Mouse (Mus musculus) liver, embryonic 15.5 days (tissue): ENCODE results near the gene Atg14. TPM values are rescaled to one million over a fixed set of nuclear protein-coding genes. Genes with fewer than 3 reads are reported as not detected.
"Not testable (repeated sequence)": the region's sequence is repeated elsewhere in the genome, so short reads cannot be mapped to it uniquely, and the experiment has no call there.

Experiments used
- ATAC-seq: fragments of 200-750 bp; cut with Nextera tagmentation; 2 replicates; pipeline ENCODE4 v1.8.0; 2017; ENCODE audit warnings: moderate number of reproducible peaks, mild to moderate bottlenecking, moderate library complexity; ENCODE audit not compliant: insufficient read depth
- H3K27ac ChIP-seq: fragments of 300-500 bp; sonication (generic); replicated peaks from 2 replicates; pipeline ENCODE4 v1.5.1; 2015; ENCODE audit warnings: mild to moderate bottlenecking, inconsistent platforms
- H3K27me3 ChIP-seq: fragments of 300-500 bp; sonication (generic); 2 replicates; pipeline ENCODE4 v1.6.1; 2015; ENCODE audit warnings: mild to moderate bottlenecking, inconsistent platforms
- H3K36me3 ChIP-seq: fragments of 300-500 bp; sonication (generic); replicated peaks from 2 replicates; pipeline ENCODE4 v1.6.1; 2015; ENCODE audit warnings: moderate library complexity, mild to moderate bottlenecking, inconsistent platforms
- H3K4me1 ChIP-seq: fragments of 300-500 bp; sonication (generic); replicated peaks from 2 replicates; pipeline ENCODE4 v1.6.1; 2015; ENCODE audit warnings: inconsistent platforms
- H3K4me2 ChIP-seq: fragments of 300-500 bp; sonication (generic); 2 replicates; pipeline ENCODE4 v1.6.1; 2015; ENCODE audit warnings: moderate library complexity, mild to moderate bottlenecking, inconsistent platforms
- H3K4me3 ChIP-seq: fragments of 300-500 bp; sonication (generic); replicated peaks from 2 replicates; pipeline ENCODE4 v1.5.1; 2015; ENCODE audit warnings: mild to moderate bottlenecking, inconsistent platforms
- H3K9ac ChIP-seq: fragments of 300-500 bp; sonication (generic); 2 replicates; pipeline ENCODE4 v1.6.1; 2015; ENCODE audit warnings: moderate library complexity, mild to moderate bottlenecking, inconsistent platforms
- H3K9me3 ChIP-seq: fragments of 300-500 bp; sonication (generic); replicated peaks from 2 replicates; pipeline ENCODE4 v1.6.1; 2016; ENCODE audit warnings: inconsistent platforms
- WGBS: fragments of 180-500 bp; shearing (Covaris S2); methylation state at CpG from one replicate; pipeline ENCODE4 v1.1.7; 2015; ENCODE audit warnings: mixed read lengths; ENCODE audit not compliant: insufficient replicate concordance; 5-methylcytosine and 5-hydroxymethylcytosine counted together
- polyA plus RNA-seq: library from polyadenylated mRNA; unstranded; fragments of >200 nt; fragmentation: Nextera tagmentation; extraction: Ambion mirVana; gene quantifications from 2 replicates; pipeline ENCODE4 v1.2.1, GENCODE M21; 2015

Atg14 gene
- polyA plus RNA-seq: 7.4 and 8.9 TPM in 2 replicates

- H3K27ac ChIP-seq, H3K9ac ChIP-seq, H3K9me3 ChIP-seq, H3K27me3 ChIP-seq, ATAC-seq, H3K4me3 ChIP-seq, H3K4me2 ChIP-seq, H3K36me3 ChIP-seq: not testable (repeated sequence)
- WGBS: 79% methylated on average over 11 of the region's 11 CpGs
- H3K4me1 ChIP-seq: peaks cover 28% of the 10 kb centered on the region
Measured at GRCm38 (mm10) chr14:47570549-47570948, at the start of gene Atg14. Gene Atg14 (minus strand): TSS chr14:47570649.

GRCm38 (mm10) chr14:47618891-47619290 is 48.4 kb upstream of the Atg14 start:
- 64% methylated on average over 5 of the region's 5 CpGs for WGBS
- Histone ChIP-seq H3K4me1 (no peaks in the 10 kb centered on the region), H3K36me3 (no peaks in the 10 kb centered on the region), H3K9me3 (no peaks in the 10 kb centered on the region), H3K27ac (no peak overlapping the region), H3K27me3 (peaks cover 4% of the 10 kb centered on the region; the same call in 1 of the 2 replicates), H3K4me2 (no peak overlapping the region), H3K9ac (no peak overlapping the region), H3K4me3 (no peak overlapping the region)
- no peak for ATAC-seq

- Histone ChIP-seq H3K27ac (no peak overlapping the region), H3K36me3 (no peaks in the 10 kb centered on the region), H3K27me3 (peaks cover 4% of the 10 kb centered on the region; the same call in 1 of the 2 replicates), H3K4me3 (no peak overlapping the region), H3K4me1 (no peaks in the 10 kb centered on the region), H3K4me2 (no peak overlapping the region), H3K9me3 (no peaks in the 10 kb centered on the region), H3K9ac (no peak overlapping the region)
- no peak for ATAC-seq
- WGBS: 62% methylated on average over 7 of the region's 7 CpGs
Measured at GRCm38 (mm10) chr14:47613254-47613653, 42.8 kb upstream of the Atg14 start.

- no peak for ATAC-seq
- Histone ChIP-seq H3K4me1 (peaks cover 9% of the 10 kb centered on the region; the same call in 1 of the 2 replicates), H3K4me3 (no peak overlapping the region), H3K36me3 (no peaks in the 10 kb centered on the region), H3K27ac (no peak overlapping the region), H3K27me3 (no peaks in the 10 kb centered on the region), H3K9me3 (no peaks in the 10 kb centered on the region), H3K9ac (no peak overlapping the region), H3K4me2 (peak overlapping the region; percentile 38; the same call in 1 of the 2 replicates)
- WGBS: 34% methylated on average over 11 of the region's 11 CpGs
Measured at GRCm38 (mm10) chr14:47597942-47598388, 27.5 kb upstream of the Atg14 start.

- H3K4me1 ChIP-seq: peaks cover 9% of the 10 kb centered on the region; the same call in 1 of the 2 replicates
- ATAC-seq: peak; percentile 90
- H3K27ac ChIP-seq: peak overlapping the region; percentile 52
- H3K4me3 ChIP-seq: no peak overlapping the region
- no peaks in the 10 kb centered on the region for H3K9me3 ChIP-seq
- no peaks in the 10 kb centered on the region for H3K27me3 ChIP-seq
- H3K9ac ChIP-seq: no peak overlapping the region
- no peak overlapping the region for H3K4me2 ChIP-seq
- 15% methylated on average over 7 of the region's 7 CpGs for WGBS
- H3K36me3 ChIP-seq: no peaks in the 10 kb centered on the region
Measured at GRCm38 (mm10) chr14:47594426-47595103, 24.1 kb upstream of the Atg14 start.

GRCm38 (mm10) chr14:47590391-47590975 is 20.0 kb upstream of the Atg14 start:
- Histone ChIP-seq H3K27ac (no peak overlapping the region), H3K4me2 (no peak overlapping the region), H3K36me3 (no peaks in the 10 kb centered on the region), H3K4me1 (peaks cover 4% of the 10 kb centered on the region; the same call in 1 of the 2 replicates), H3K4me3 (no peak overlapping the region), H3K9me3 (no peaks in the 10 kb centered on the region), H3K27me3 (no peaks in the 10 kb centered on the region), H3K9ac (no peak overlapping the region)
- ATAC-seq: no peak
- WGBS: 67% methylated on average over 10 of the region's 10 CpGs

- Histone ChIP-seq H3K36me3 (no peaks in the 10 kb centered on the region), H3K27ac (no peak overlapping the region), H3K4me3 (no peak overlapping the region), H3K9ac (no peak overlapping the region), H3K27me3 (no peaks in the 10 kb centered on the region), H3K4me2 (no peak overlapping the region), H3K9me3 (no peaks in the 10 kb centered on the region), H3K4me1 (no peaks in the 10 kb centered on the region)
- WGBS: 55% methylated on average over 1 of the region's 1 CpGs
- peak; percentile 32; the same call in 1 of the 2 replicates for ATAC-seq
Measured at GRCm38 (mm10) chr14:47589444-47589843, 19.0 kb upstream of the Atg14 start.

- no peak overlapping the region for H3K9ac ChIP-seq
- H3K4me1 ChIP-seq: peaks cover 8% of the 10 kb centered on the region
- 0 out of 2 replicates have a peak, but pooled peaks cover 3% of the 10 kb centered on the region for H3K27me3 ChIP-seq
- ATAC-seq: no peak
- H3K9me3 ChIP-seq: no peaks in the 10 kb centered on the region
- no peak overlapping the region for H3K4me3 ChIP-seq
- no peak overlapping the region for H3K4me2 ChIP-seq
- H3K36me3 ChIP-seq: no peaks in the 10 kb centered on the region
- H3K27ac ChIP-seq: no peak overlapping the region
Measured at GRCm38 (mm10) chr14:47584346-47584745, 13.9 kb upstream of the Atg14 start.

GRCm38 (mm10) chr14:47581681-47582080 is 11.2 kb upstream of the Atg14 start:
- Histone ChIP-seq H3K27ac (no peak overlapping the region), H3K9me3 (no peaks in the 10 kb centered on the region), H3K4me3 (no peak overlapping the region), H3K4me1 (peaks cover 8% of the 10 kb centered on the region), H3K27me3 (peaks cover 9% of the 10 kb centered on the region; the same call in 1 of the 2 replicates), H3K9ac (no peak overlapping the region), H3K4me2 (no peak overlapping the region), H3K36me3 (no peaks in the 10 kb centered on the region)
- 44% methylated on average over 2 of the region's 2 CpGs for WGBS
- ATAC-seq: no peak

GRCm38 (mm10) chr14:47581280-47581679 is 10.8 kb upstream of the Atg14 start:
- no peaks in the 10 kb centered on the region for H3K36me3 ChIP-seq
- H3K9ac ChIP-seq: no peak overlapping the region
- peaks cover 8% of the 10 kb centered on the region for H3K4me1 ChIP-seq
- H3K27me3 ChIP-seq: peaks cover 10% of the 10 kb centered on the region; the same call in 1 of the 2 replicates
- 0 out of 2 replicates have a peak, but pooled peaks have one; percentile 28 for ATAC-seq
- H3K4me3 ChIP-seq: no peak overlapping the region
- H3K4me2 ChIP-seq: no peak overlapping the region
- no peak overlapping the region for H3K27ac ChIP-seq
- 37% methylated on average over 1 of the region's 1 CpGs for WGBS
- no peaks in the 10 kb centered on the region for H3K9me3 ChIP-seq

GRCm38 (mm10) chr14:47578086-47578485 is 7.6 kb upstream of the Atg14 start:
- Histone ChIP-seq H3K9me3 (no peaks in the 10 kb centered on the region), H3K4me3 (no peak overlapping the region), H3K4me1 (peaks cover 8% of the 10 kb centered on the region), H3K27ac (no peak overlapping the region), H3K36me3 (no peaks in the 10 kb centered on the region), H3K4me2 (no peak overlapping the region), H3K9ac (no peak overlapping the region), H3K27me3 (peaks cover 10% of the 10 kb centered on the region; the same call in 1 of the 2 replicates)
- ATAC-seq: no peak
- 84% methylated on average over 2 of the region's 2 CpGs for WGBS
